Mouse (Mus musculus): ENCODE data around the gene Ror1.

DNA sequence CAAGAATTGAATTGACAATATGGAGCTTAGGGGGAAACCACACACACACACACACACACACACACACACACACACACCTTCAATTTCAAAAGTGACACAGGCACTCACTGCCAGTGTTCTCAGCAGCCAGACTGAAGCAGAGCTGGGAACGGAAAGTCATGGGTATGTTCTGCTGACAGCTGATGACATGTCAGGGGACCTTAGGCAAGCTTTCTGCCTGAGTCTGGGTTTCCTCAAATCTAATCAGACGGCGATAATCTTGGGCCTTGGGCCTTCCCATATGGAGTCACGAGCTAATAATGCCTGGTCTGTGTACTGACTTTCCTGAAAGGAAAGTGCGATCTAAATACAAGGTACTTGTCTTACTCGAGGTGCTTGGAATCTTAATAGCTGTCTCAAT is 202.1 kb downstream of the Ror1 start:
- no peak for TF ChIP-seq CTCF (IDR thresholded peaks at IDR 0.05; ENCODE audit: low read depth)
- TF ChIP-seq EP300 (optimal IDR thresholded peaks at IDR 0.05) = no peak

Measured in stomach, postnatal 0 days (tissue).